Mouse (Mus musculus): ENCODE data around the gene Ifitm3. TPM values are rescaled to one million over a fixed set of nuclear protein-coding genes. Genes with fewer than 3 reads are reported as not detected.

Gene Ifitm3
- polyA plus RNA-seq, 1 experiment, result 1,188 TPM

DNA sequence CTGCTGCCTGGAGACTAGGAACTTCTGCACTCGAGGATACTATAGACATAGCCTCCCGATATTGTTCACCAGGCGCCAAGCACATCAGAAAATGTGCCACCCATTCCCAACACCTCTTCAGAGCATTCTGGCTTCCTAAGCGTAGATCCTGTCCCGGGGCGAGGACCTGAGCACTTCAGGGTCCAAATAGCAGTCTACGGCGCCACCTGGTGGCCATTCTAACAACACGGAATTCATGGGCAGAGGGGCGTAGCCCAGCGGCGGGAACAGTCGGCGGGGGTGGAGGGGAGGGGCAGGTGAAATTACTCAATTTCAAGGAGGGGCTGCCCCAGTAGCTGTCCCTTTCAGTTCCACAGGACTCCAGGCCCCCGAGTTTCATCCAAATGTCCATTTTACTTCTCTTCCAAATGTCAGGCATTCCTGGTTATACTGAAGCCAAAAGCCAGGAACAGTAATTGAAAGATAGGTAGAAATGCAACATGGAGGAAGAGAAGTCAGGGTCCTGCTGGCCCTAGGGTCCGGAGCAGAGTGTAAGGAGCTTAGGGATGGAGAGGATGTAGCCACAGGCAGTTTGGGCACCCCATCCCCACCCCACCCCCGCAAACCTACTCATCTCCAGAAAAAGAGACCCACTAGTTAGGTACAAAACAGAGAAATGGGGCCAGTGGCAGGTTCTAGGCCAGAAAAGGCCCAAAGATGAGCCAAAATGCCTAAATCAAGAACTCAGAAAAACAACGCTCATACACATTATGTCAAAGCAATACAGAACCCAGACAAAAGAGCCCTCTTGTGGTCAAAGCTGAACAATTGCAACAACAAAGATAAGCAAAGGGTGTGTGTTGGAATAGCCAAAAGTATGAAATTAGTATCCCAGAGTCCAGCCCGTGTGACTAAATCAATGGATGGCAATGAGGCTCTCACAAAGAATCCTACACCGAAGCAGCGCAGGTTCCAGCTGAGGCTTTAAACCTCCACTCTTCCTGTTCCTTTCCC, 38.0 kb upstream of the Ifitm3 start:
- H3K4me3 ChIP-seq (ENCODE audit: insufficient read depth, low read length), result peak overlapping the region; percentile 17
- TF ChIP-seq CTCF (IDR thresholded peaks at IDR 0.05; ENCODE audit: borderline replicate concordance, insufficient read depth, low read length) (peak; percentile 72), POLR2A (IDR thresholded peaks at IDR 0.05; ENCODE audit: low read depth, low read length) (peak; percentile 19)
- H3K27ac ChIP-seq (ENCODE audit: insufficient read depth, low read length), result peak overlapping the region; percentile 76
- peaks cover 12% of the 10 kb centered on the region for H3K4me1 ChIP-seq (ENCODE audit: control insufficient read depth, insufficient read depth, low read length)

DNA sequence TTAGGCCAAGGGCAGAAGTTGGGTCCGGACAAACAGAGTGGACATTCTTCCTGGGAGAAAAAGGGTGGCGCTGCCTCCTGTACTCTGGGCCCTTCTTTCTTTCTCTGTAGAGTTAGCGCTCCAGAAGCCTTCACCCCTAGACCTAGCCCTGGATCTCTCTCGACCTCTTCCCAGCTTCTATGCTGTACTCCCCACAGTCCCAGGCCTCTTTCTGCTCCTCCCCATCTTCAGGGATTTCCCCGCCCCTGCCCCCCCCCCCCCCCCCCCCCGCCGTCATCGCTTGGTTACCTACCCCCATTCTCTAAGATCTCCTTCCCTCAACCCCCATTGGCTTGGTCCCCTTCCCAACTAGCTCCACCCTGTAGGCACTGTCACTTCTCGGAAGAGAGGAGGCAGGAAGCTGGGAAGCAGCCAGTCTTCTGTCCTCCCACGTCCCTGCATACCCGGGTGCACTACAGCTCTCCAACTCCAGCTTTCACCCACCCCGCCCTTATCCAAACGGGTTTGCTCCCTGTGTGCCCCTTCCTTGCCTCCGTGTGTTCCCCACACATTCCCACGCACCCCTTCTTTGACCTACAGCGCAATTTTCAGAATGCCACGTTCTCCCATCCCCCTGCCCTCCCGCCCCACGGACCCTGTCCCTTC, 37.1 kb upstream of the Ifitm3 start:
- Histone ChIP-seq H3K4me1 (ENCODE audit: control insufficient read depth, insufficient read depth, low read length) (peaks cover 12% of the 10 kb centered on the region), H3K27ac (ENCODE audit: insufficient read depth, low read length) (peak overlapping the region; percentile 99), H3K4me3 (ENCODE audit: insufficient read depth, low read length) (peak overlapping the region; percentile 17)
- TF ChIP-seq CTCF (IDR thresholded peaks at IDR 0.05; ENCODE audit: borderline replicate concordance, insufficient read depth, low read length) (no peak), POLR2A (IDR thresholded peaks at IDR 0.05; ENCODE audit: low read depth, low read length) (peak; percentile 71)

GRCm38 (mm10) chr7:141046931-141047580, 36.5 kb upstream of the Ifitm3 start:
- Histone ChIP-seq H3K4me1 (ENCODE audit: control insufficient read depth, insufficient read depth, low read length) (peaks cover 15% of the 10 kb centered on the region), H3K27ac (ENCODE audit: insufficient read depth, low read length) (peak overlapping the region; percentile 99), H3K4me3 (ENCODE audit: insufficient read depth, low read length) (no peak overlapping the region)
- TF ChIP-seq POLR2A (IDR thresholded peaks at IDR 0.05; ENCODE audit: low read depth, low read length) (peak; percentile 61), CTCF (IDR thresholded peaks at IDR 0.05; ENCODE audit: borderline replicate concordance, insufficient read depth, low read length) (no peak)

GRCm38 (mm10) chr7:141042539-141042938, 32.0 kb upstream of the Ifitm3 start:
- H3K27ac ChIP-seq (ENCODE audit: insufficient read depth, low read length), result no peak overlapping the region
- TF ChIP-seq CTCF (IDR thresholded peaks at IDR 0.05; ENCODE audit: borderline replicate concordance, insufficient read depth, low read length) (no peak), POLR2A (IDR thresholded peaks at IDR 0.05; ENCODE audit: low read depth, low read length) (no peak)

DNA sequence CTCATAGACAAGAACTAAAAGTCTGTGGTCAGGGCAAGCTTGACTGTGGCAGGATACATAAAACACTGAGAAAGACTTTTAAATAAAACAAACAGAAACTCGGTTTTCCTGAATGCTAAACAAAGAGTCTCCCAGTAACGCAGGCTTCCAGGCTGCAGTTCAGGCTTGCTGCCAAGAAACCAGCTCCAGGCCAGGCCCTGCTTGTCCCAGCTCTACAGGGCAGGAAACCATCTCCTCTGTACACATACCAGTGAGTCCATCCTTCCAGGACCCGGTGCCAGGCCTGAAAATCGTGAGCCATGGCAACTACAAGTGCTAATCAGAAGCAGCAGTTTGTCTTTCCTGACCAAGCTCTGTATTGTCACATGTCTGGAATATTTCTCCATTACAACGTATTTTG, 31.1 kb upstream of the Ifitm3 start:
- no peak overlapping the region for H3K4me3 ChIP-seq (ENCODE audit: insufficient read depth, low read length)
- TF ChIP-seq POLR2A (IDR thresholded peaks at IDR 0.05; ENCODE audit: low read depth, low read length) (no peak; the same call in 1 of the 2 replicates), CTCF (IDR thresholded peaks at IDR 0.05; ENCODE audit: borderline replicate concordance, insufficient read depth, low read length) (no peak)
- peaks cover 7% of the 10 kb centered on the region; the same call in 1 of the 2 replicates for H3K4me1 ChIP-seq (ENCODE audit: control insufficient read depth, insufficient read depth, low read length)
- H3K27ac ChIP-seq (ENCODE audit: insufficient read depth, low read length), result peak overlapping the region; percentile 95

More at GRCm38 (mm10) chr7:141042539-141042938, 32.0 kb upstream of the Ifitm3 start:
- Histone ChIP-seq H3K4me1 (ENCODE audit: control insufficient read depth, insufficient read depth, low read length) (peaks cover 15% of the 10 kb centered on the region), H3K4me3 (ENCODE audit: insufficient read depth, low read length) (no peak overlapping the region)

DNA sequence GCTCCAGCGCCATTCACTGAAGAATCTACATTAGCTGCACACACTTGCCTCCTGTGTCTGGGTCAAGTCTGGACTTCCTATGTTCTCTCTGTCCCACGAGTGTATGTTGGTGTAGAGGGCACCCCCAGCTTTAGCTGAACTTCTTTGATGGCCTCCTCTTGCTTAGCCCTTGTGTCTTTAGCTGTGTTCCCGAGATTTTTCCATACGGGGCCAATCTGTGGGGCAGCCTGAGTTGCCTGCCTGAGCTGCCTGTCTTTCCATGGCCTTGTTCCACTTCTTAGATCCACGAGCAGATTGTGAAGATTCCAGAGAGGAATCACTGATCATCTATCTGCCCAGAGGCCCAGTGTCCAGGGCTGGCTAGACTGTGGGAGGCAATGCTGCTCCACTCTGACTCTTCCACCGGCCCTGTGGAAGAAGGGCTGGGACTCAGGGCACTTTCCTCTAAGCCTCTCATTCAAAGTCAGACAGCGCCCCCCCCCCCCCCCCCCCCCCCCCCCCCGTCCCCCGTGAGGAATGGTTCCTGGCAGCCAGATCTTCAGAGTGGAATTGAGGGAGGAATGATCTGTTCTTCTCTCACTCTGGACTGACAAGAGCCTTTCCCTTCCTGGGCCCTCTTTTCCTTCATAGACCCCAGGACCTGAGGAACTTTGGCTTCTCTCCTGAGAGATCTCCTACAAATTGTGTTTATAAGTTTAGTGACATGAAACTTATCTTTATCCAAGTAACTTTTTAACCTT, 30.5 kb upstream of the Ifitm3 start:
- Histone ChIP-seq H3K4me3 (ENCODE audit: insufficient read depth, low read length) (no peak overlapping the region), H3K27ac (ENCODE audit: insufficient read depth, low read length) (peak overlapping the region; percentile 95), H3K4me1 (ENCODE audit: control insufficient read depth, insufficient read depth, low read length) (peaks cover 3% of the 10 kb centered on the region; the same call in 1 of the 2 replicates)
- no peak for TF ChIP-seq CTCF (IDR thresholded peaks at IDR 0.05; ENCODE audit: borderline replicate concordance, insufficient read depth, low read length)
- TF ChIP-seq POLR2A (IDR thresholded peaks at IDR 0.05; ENCODE audit: low read depth, low read length), result peak; percentile 37; the same call in 1 of the 2 replicates

DNA sequence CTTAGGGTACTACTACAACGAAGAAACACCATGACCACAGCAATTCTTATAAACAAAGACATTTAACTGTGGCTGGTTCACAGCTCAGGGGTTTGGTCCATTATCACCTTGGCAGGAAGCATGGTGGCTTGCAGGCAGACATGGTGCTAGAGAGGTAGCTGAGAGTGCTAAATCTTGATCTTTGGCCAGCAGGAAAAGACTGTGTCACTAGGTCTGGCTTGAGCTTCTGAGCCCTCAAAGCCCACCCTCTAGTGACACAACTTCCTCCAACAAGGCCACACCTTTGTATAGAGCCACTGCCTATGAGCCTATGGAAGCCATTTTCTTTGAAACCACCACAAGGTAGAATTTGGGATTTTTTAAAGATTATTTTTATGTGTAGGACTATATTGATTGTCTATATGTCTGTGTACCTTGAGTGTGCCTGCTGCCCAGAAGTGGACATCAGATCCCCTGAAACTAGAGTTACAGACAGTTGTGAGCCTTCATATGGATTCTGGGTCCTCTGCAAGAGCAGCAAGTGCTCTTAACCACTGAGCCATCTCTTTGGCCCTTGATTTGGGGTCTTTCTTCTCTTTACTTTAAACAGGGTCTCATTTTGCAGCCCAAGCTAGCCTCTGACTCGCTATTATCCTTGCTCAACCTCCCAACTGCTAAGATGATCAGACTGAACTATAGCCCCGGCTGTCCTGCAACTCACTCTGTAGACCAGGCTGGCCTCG, 29.0 kb upstream of the Ifitm3 start:
- H3K27ac ChIP-seq (ENCODE audit: insufficient read depth, low read length), result no peak overlapping the region
- H3K4me3 ChIP-seq (ENCODE audit: insufficient read depth, low read length), result no peak overlapping the region
- peaks cover 3% of the 10 kb centered on the region; the same call in 1 of the 2 replicates for H3K4me1 ChIP-seq (ENCODE audit: control insufficient read depth, insufficient read depth, low read length)
- TF ChIP-seq POLR2A (IDR thresholded peaks at IDR 0.05; ENCODE audit: low read depth, low read length) (no peak), CTCF (IDR thresholded peaks at IDR 0.05; ENCODE audit: borderline replicate concordance, insufficient read depth, low read length) (no peak)

All from embryonic fibroblast, embryonic 13.5 days (primary cell).